Mouse (Mus musculus) liver, postnatal 0 days (tissue): ENCODE data around the gene Vcl.

Experiments used
- CTCF ChIP-seq: sonication (generic); IDR thresholded peaks from 2 replicates; pipeline ENCODE4 v1.5.1; 2016; ENCODE audit warnings: antibody characterized with exemption, low read depth
- EP300 ChIP-seq: IDR thresholded peaks from 2 replicates; pipeline ENCODE4 v1.6.1; 2016; ENCODE audit warnings: antibody characterized with exemption, low read depth, mild to moderate bottlenecking

DNA sequence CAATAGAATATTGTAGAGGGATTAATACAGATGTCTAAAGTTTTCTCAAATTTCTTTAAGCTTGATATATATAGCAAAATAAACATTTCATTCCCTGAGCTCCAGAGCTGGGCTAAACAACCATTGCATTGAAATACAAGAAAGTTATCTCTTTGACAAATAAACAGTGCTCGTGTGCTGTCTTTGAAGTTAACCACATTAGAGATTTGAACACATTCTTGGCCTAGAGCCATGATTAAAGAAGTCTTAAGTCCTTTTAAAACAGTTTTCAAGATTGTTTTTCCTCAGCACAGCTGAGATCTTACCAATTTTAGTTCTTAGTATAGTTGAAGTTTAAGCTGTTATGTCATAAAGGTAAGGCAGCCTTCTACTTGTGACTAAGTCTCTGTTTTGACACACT is 135.1 kb downstream of the Vcl start:
- no peak for TF ChIP-seq CTCF
- TF ChIP-seq EP300, result no peak
